Mouse (Mus musculus): ENCODE data around the gene Plcb2. TPM values are rescaled to one million over a fixed set of nuclear protein-coding genes. Genes with fewer than 3 reads are reported as not detected.

Gene Plcb2
- polyA plus RNA-seq, 1 experiment from 2014 or later: 1.7 TPM

DNA sequence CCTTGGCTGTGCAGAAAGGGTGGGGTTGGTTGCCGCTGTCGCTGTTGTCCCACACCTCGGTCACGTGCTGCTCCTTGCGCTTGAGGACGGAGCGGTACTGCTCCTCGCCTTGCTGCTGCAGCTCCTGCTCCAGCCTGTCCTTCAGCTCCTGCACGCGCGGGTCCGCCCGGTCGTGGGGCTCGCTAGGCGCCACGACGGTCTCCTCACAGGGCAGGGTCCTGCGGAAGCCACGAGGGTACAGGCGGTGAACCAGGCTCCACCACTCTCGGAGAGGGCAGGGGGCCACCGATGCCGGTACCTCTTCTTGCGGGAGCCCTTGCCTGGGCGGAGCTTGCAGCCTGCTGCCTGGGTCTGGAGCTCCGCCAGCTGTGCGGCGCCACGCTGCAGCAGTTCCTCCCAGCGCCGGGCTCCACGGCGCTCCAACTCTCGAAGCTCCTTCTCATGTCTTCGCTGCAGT lies 17.2 kb downstream of the Plcb2 start:
- H3K36me3 ChIP-seq: no peaks in the 10 kb centered on the region
- 26% methylated on average over 36 of the region's 36 CpGs for WGBS (ENCODE audit: insufficient replicate concordance)
- DNase-seq (no peak), ATAC-seq (ENCODE audit: low read depth) (peak; percentile 17; the same call in 1 of the 2 replicates)
- no peak overlapping the region for H3K9ac ChIP-seq
- H3K9me3 ChIP-seq (replicated peaks): no peaks in the 10 kb centered on the region
- peak overlapping the region; percentile 20 for H3K4me3 ChIP-seq (replicated peaks)
- H3K27ac ChIP-seq: no peak overlapping the region
- peaks cover 25% of the 10 kb centered on the region for H3K4me1 ChIP-seq (replicated peaks)
- peak overlapping the region; percentile 40 for H3K4me2 ChIP-seq
- H3K27me3 ChIP-seq: peaks cover 77% of the 10 kb centered on the region

DNA sequence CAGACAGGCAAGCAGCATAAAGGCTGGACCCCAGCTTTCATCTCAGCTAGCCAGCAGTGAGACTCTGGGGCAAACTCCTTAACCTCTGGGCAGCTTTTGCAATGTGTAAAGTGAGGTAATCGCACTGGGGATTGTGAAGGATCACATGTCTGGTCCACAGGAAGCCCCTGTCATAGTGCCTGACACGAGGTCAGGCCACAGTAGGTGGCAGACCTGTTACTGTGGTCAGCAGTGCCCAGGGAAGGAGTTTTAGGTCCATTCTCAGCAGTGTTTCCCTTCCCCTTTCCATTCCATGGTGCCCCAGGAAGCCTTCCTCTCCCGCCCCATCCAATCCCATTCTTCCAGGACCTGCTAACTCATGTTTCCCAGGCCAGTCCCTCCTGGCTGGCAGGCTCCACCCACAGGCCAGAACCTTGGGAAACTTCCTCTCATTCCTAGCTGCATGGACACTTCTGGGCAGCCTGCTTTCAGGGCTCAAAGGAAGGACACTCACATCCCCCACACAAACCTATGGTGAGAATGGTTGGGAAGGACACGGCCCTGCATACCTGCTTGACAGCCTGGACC lies 18.5 kb downstream of the Plcb2 start:
- Histone ChIP-seq H3K27ac (no peak overlapping the region), H3K4me1 (replicated peaks) (peaks cover 25% of the 10 kb centered on the region), H3K36me3 (no peaks in the 10 kb centered on the region), H3K27me3 (peaks cover 91% of the 10 kb centered on the region), H3K4me3 (replicated peaks) (no peak overlapping the region), H3K9ac (no peak overlapping the region), H3K4me2 (no peak overlapping the region), H3K9me3 (replicated peaks) (no peaks in the 10 kb centered on the region)
- no peak for DNase-seq
- ATAC-seq (ENCODE audit: low read depth): 0 out of 2 replicates have a peak, but pooled peaks have one; percentile 11
- 42% methylated on average over 4 of the region's 4 CpGs for WGBS (ENCODE audit: insufficient replicate concordance)

DNA sequence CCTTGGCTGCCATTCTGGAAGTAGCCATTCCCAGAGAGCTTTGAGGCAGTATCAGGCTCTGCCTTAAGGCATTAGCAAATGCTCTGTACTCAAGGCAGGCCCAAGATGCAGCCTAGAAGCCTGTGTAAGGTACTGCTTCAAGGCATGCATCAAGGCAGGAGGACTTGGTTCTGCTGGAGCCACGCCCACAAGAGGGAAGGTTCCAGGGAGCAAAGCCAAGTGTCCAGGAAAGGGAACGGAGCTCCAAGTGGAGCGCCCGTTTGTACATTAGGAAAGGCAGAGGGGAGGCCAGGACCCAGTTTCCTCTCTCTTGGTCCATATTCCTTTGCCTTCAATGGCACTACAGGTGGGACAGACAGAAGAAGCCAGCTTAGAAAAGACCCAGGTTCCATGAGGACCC lies 19.8 kb downstream of the Plcb2 start:
- Histone ChIP-seq H3K27ac (no peak overlapping the region), H3K36me3 (no peaks in the 10 kb centered on the region), H3K4me1 (replicated peaks) (peaks cover 30% of the 10 kb centered on the region), H3K4me3 (replicated peaks) (no peak overlapping the region), H3K4me2 (no peak overlapping the region), H3K27me3 (peaks cover 99% of the 10 kb centered on the region), H3K9me3 (replicated peaks) (no peaks in the 10 kb centered on the region), H3K9ac (no peak overlapping the region)
- DNase-seq: no peak
- WGBS (ENCODE audit: insufficient replicate concordance): 72% methylated on average over 4 of the region's 4 CpGs
- no peak for ATAC-seq (ENCODE audit: low read depth)

DNA sequence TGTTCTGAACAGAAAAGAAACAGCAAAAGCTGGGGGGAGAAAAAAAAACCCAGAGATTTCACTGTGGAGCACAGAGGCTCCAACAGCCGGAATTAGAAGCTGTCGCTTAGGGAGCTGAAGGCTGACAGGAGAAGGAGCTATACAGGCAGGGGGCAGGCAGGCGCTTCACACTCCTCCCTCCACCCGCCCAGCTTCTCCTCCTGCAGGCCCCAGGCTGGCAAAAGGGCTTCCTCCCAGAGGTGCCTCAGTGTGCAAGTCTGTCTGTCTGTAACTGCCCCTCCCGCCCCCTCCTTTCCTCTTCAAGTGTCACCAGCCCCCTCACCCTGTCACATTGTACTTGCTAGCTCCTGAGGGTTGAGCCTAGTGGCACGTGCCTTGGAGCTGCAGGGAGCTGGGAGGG lies 21.8 kb downstream of the Plcb2 start:
- WGBS (ENCODE audit: insufficient replicate concordance): 2% methylated on average over 6 of the region's 6 CpGs
- Histone ChIP-seq H3K4me2 (no peak overlapping the region), H3K9ac (no peak overlapping the region), H3K4me1 (replicated peaks) (peaks cover 41% of the 10 kb centered on the region), H3K36me3 (no peaks in the 10 kb centered on the region), H3K9me3 (replicated peaks) (no peaks in the 10 kb centered on the region), H3K27me3 (peaks cover 100% of the 10 kb centered on the region), H3K27ac (no peak overlapping the region), H3K4me3 (replicated peaks) (no peak overlapping the region)
- DNase-seq (no peak), ATAC-seq (ENCODE audit: low read depth) (no peak)

DNA sequence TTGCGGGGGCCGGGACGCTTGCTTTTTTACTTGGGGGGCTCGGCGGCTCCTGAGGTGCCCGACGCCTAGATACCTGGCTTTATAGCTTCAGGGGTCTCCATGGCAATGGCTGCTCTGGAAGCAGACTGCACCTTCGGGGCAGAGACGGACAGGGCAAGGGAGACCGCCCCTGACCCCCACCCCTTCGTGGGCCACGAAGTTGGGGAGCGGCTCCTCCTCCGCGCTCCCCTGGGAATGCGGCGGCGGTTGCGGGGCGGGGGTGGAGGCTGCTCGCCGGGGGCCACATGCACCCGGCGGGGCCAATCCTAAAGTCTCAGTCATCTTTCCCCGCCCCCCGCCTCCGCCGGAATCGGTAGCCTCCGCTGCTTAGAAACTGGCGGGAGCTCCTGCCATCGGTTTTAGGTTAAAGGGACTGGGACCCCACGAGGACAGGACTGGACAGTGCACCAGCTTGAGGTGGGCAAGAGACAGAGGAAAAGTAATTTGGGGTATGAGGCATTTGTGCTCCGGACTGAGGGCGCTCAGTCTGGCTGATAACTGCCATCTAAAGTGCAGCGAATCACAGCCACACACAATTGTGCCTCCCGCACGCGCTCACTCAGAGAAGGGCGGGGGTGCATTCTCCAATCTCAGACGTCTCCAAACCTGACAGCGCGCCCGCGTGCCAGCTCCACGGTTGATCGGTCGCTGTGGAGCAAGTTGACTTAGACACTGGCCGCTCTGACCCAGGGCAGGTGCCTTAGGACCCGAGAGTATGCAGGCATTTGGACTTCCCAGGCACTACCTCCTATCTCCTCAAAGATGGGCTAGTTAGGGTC lies 24.1 kb downstream of the Plcb2 start, which contains the start of gene Ankrd63:
Gene Ankrd63, minus strand, starts transcription at position 51 of the 818 bp plus-strand sequence.
- Histone ChIP-seq H3K27ac (no peak within 1 kb of the TSS), H3K27me3 (peaks cover 100% of the 10 kb centered on the region), H3K4me1 (replicated peaks) (peaks cover 34% of the 10 kb centered on the region), H3K9me3 (replicated peaks) (no peaks in the 10 kb centered on the region), H3K4me3 (replicated peaks) (peak within 1 kb of the TSS; percentile 38), H3K9ac (no peak within 1 kb of the TSS), H3K36me3 (no peaks in the 10 kb centered on the region), H3K4me2 (peak within 1 kb of the TSS; percentile 55)
- ATAC-seq (ENCODE audit: low read depth) (no peak), DNase-seq (no peak)
- 1% methylated on average over 50 of the region's 50 CpGs for WGBS (ENCODE audit: insufficient replicate concordance)

DNA sequence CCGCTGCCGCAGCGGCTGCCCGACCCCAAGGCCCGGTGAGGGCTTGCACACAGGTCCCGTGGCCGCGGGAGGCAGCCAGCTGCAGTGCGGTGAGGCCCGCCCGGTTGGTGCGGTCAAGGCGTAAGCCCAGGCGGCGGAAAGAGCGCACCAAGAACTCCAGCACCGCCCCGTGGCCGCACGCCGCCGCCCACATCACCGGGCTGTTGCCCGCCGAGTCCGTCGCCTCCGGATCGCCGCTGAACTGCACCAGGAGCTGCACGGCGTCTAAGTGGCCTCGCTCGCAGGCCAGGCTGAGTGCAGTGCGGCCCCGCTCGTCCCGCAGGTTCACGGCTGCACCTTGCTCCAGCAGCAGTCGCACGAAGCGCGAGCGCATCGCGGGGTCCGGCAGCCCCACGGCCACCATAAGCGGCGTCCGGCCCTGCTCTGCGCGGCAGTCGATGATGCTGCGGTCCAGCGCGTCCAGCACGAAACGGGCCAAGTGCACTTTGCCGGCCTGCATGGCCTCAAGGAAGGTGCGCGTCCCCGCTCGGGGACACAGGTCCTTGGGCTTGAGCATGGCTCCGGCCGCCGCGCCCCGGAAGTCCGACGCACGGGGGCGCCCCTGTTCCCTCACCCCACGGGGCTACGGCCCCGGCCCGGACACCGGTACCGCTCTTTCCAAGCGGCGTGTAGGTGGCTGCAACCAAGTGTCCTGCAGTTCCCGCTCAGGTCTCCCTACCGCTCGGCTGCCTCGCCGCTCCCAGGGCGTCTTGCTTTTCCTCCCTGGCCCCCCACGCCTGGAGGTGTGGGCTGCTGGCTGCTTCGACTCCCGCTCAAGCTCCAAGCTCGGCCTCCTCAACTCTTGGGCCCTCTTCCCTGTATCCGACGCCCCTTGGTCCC lies 25.1 kb downstream of the Plcb2 start:
- Histone ChIP-seq H3K4me3 (replicated peaks) (peak overlapping the region; percentile 38), H3K4me2 (peak overlapping the region; percentile 55), H3K4me1 (replicated peaks) (peaks cover 34% of the 10 kb centered on the region), H3K27me3 (peaks cover 95% of the 10 kb centered on the region), H3K36me3 (no peaks in the 10 kb centered on the region), H3K9ac (no peak overlapping the region), H3K9me3 (replicated peaks) (no peaks in the 10 kb centered on the region), H3K27ac (no peak overlapping the region)
- ATAC-seq (ENCODE audit: low read depth): no peak
- DNase-seq: no peak
- under 1% methylated on average over 93 of the region's 93 CpGs for WGBS (ENCODE audit: insufficient replicate concordance)

DNA sequence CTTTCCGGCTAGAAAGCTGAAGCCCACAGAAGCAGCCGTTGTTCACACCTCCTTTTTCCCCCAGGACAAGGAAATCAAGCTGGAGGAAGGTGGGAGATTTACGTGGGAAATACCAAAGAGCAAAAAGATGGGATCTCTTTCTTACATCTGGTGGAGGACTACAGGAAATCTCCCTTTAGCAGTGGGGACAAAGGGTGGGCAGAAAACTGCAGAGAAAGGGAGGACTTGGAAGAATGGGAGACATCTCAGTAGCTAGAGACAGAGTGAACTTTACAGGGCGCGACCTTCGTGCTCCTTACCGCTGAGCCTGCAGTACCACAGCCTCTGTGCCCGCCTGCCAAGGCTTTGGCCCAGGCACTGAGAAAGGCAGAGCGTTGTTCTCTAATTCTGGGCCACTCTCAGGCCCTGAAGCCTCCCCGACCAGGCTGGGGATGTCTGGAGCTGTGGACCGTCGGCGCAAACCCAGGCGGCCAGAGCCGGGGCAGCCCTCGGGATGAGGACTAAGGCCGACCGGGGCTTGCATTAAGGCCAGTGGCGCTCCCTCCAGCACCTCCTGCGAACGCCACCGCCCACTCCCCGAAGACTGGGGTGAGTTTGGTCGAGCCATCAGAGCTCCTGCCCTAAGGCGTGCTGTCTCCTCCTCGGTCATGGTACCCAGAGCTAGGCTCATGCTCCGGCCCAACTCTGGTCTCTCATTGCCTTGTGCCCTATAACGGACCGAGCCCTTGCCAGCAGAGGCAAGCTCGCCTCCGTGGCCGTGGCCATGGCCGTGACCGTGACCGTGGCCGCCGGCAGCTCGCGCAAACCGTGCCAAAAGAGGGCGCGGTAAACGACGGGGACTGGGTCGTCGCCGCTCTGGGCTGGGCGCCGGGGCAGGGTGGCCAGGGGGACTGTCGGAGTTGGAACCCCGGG lies 26.0 kb downstream of the Plcb2 start:
- Histone ChIP-seq H3K27me3 (peaks cover 95% of the 10 kb centered on the region), H3K4me1 (replicated peaks) (peaks cover 34% of the 10 kb centered on the region), H3K9me3 (replicated peaks) (no peaks in the 10 kb centered on the region), H3K36me3 (no peaks in the 10 kb centered on the region), H3K4me3 (replicated peaks) (peak overlapping the region; percentile 38), H3K27ac (no peak overlapping the region), H3K9ac (no peak overlapping the region), H3K4me2 (peak overlapping the region; percentile 55)
- ATAC-seq (ENCODE audit: low read depth): no peak
- DNase-seq: no peak
- 11% methylated on average over 51 of the region's 51 CpGs for WGBS (ENCODE audit: insufficient replicate concordance)

DNA sequence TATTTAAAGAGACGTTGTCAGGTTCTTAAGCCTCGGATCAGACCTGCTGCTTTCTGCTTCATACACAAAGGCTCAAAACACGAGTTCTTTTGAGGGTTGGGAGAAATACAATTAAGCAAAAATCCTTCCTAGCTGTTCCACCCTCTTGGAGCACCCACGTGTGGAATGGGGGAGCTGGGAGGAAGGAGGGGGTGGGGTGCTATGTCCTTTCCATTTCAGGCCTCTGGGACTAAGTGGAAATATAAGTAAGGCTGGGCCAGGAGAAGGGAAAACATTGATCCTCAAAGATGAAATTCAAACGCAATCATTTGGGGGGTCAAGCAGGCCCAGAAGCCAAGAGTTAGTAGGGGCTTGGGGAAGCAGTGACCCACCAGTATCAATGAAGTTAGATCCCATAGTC lies 27.1 kb downstream of the Plcb2 start:
- 10% methylated on average over 5 of the region's 5 CpGs for WGBS (ENCODE audit: insufficient replicate concordance)
- H3K36me3 ChIP-seq: no peaks in the 10 kb centered on the region
- H3K4me1 ChIP-seq (replicated peaks): peaks cover 36% of the 10 kb centered on the region
- DNase-seq (no peak), ATAC-seq (ENCODE audit: low read depth) (no peak)
- H3K4me3 ChIP-seq (replicated peaks): no peak overlapping the region
- no peak overlapping the region for H3K27ac ChIP-seq
- H3K4me2 ChIP-seq: no peak overlapping the region
- peaks cover 90% of the 10 kb centered on the region for H3K27me3 ChIP-seq
- H3K9me3 ChIP-seq (replicated peaks): no peaks in the 10 kb centered on the region
- H3K9ac ChIP-seq: no peak overlapping the region

DNA sequence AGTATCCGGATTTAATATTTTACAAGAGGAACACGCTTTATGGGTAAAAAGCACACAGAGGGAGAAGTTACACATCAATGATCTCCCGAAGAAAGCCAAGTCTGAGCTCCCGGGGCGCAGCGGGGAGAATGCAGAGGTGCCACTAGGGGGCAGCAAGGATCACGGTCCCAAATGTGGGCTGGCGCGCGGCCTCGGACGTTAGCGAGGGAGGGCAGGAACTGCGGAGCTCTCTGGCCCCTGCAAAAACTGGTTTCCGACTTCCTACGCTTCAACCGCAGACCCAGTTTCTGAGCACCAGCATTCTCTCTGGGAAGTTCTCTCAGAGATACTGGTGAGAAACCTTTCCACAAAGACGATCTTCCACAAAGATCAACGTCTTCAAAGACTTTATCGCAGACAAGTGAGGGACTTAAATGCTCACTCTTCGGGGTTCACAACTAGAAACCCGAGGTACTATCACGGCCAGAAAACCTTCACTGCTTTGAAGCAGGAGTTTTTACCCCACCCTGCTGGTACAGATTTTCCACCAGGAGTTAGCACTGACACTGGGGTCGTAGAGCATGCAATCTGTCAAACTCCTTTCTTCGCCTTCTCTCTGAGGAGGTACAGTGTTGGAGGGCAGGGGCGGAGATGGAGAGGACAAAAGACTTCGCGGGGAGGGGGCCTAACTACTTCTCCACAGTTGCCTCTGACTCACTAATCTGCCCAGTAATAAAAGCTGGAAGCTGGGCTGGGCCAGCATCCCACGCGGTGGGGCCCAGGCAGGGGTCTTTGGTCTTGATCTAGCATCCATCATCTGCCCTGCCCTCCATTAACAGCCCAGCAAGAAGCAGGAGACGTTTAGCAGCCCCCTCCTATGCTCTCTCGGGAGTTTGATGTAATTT lies 27.8 kb downstream of the Plcb2 start:
- Histone ChIP-seq H3K27ac (no peak overlapping the region), H3K4me3 (replicated peaks) (peak overlapping the region; percentile 25), H3K9me3 (replicated peaks) (no peaks in the 10 kb centered on the region), H3K4me2 (peak overlapping the region; percentile 43), H3K36me3 (no peaks in the 10 kb centered on the region), H3K27me3 (peaks cover 88% of the 10 kb centered on the region), H3K4me1 (replicated peaks) (peaks cover 40% of the 10 kb centered on the region), H3K9ac (peak overlapping the region; percentile 26; the same call in 1 of the 2 replicates)
- ATAC-seq (ENCODE audit: low read depth) (peak; percentile 30; the same call in 1 of the 2 replicates), DNase-seq (peak; percentile 66)
- WGBS (ENCODE audit: insufficient replicate concordance): 2% methylated on average over 32 of the region's 32 CpGs

DNA sequence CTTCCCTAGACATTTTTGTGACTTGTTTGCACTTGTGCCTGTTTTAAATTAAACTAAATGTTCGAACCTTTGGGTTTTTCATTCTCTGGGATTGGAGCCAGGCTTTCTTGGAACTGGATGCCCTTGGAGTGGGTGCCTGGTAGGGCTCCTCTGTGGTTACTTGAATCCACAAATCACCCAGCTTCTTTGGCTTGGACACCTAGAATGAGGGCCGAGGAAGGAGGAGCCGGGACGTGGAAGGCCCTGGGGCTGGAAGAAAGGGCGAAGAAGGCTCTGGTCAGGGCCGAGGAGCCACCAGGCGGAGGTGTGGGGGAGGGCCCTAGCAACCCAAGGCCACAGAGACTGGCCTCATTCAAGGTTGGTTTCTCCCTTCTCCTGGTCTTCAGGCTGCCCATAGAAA lies 30.3 kb downstream of the Plcb2 start:
- Histone ChIP-seq H3K36me3 (no peaks in the 10 kb centered on the region), H3K9me3 (replicated peaks) (no peaks in the 10 kb centered on the region), H3K4me1 (replicated peaks) (peaks cover 28% of the 10 kb centered on the region), H3K4me2 (no peak overlapping the region), H3K27me3 (peaks cover 74% of the 10 kb centered on the region), H3K9ac (no peak overlapping the region), H3K27ac (no peak overlapping the region), H3K4me3 (replicated peaks) (no peak overlapping the region)
- 42% methylated on average over 7 of the region's 7 CpGs for WGBS (ENCODE audit: insufficient replicate concordance)
- DNase-seq: no peak
- ATAC-seq (ENCODE audit: low read depth): no peak
